17 mouse cellular contexts compared by ENCODE assay signal in the genomic region with DNA sequence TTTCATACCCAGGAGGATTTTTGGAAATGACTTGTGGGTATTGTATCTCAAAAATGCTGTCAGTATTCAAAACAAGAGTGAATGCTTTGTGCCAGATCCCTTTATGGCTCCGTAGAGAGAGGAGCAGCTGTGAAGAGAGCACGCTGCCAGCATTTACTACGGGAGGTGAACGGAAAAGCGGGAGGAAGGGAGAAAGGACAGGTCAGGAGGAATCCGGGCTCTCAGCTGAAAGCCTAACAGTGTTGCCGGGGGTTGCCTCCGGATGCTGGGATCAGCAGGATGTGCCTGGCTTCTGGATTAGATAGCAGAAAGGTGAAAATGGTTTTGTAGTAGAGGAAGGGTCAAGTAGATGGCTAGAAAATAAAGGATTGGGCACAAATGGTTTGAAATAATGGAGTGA. TPM values are rescaled to one million over a fixed set of nuclear protein-coding genes. Genes with fewer than 3 reads are reported as not detected.
DNase-seq lines count a peak whose midpoint lies in the region; ATAC-seq and TF ChIP-seq lines count a peak whose summit lies in the region.
"Had no signal": no experiment of that assay in that cellular context is flagged by ENCODE, and none has a peak within 500 bp of the region (broad histone marks: within the 10 kb centered on the region; RNA-seq: fewer than 3 reads in every experiment).

No protein-coding gene starts in this region.

- DNase-seq in forebrain, embryonic 14.5 days (ENCODE audit: low spot score), result peak; percentile 16
- no peak for DNase-seq in forebrain, postnatal 0 days
- no peak for DNase-seq in limb, embryonic 10.5 days (ENCODE audit: low spot score)
- DNase-seq in cerebellum, adult 9-10 months, result peak; percentile 77
- DNase-seq in adrenal gland, postnatal 14 days, result no peak
- DNase-seq in embryo, embryonic 10 days (ENCODE audit: low spot score), result no peak
- DNase-seq: adrenal gland, adult 2 months; heart, adult 18-20 months; lung, postnatal 10 days; thymus, postnatal 4 days had no signal

- ATAC-seq in forebrain, embryonic 14.5 days, result no peak
- ATAC-seq in forebrain, postnatal 0 days, result no peak
- no peak for ATAC-seq in limb, embryonic 12.5 days (ENCODE audit: insufficient number of reproducible peaks, insufficient read depth, low FRiP score, low TSS enrichment, low read depth)
- ATAC-seq in neural tube, embryonic 14.5 days (ENCODE audit: low read depth), result no peak
- ATAC-seq: intestine, embryonic 16.5 days had no signal

- no peak for TF ChIP-seq CTCF in forebrain, postnatal 0 days (IDR thresholded peaks at IDR 0.05; ENCODE audit: low read depth)

- H3K4me2 ChIP-seq in forebrain, embryonic 14.5 days (ENCODE audit: low read length), result no peak overlapping the region
- H3K4me2 ChIP-seq in forebrain, postnatal 0 days (ENCODE audit: low read depth), result no peak overlapping the region
- H3K4me2 ChIP-seq in limb, embryonic 12.5 days, result no peak overlapping the region
- no peak overlapping the region; the same call in 1 of the 2 replicates for H3K4me2 ChIP-seq in neural tube, embryonic 14.5 days (ENCODE audit: low read depth, low read length)
- H3K4me2 ChIP-seq: limb, embryonic 13.5 days; midbrain, embryonic 11.5 days; stomach, embryonic 15.5 days had no signal

- H3K4me3 ChIP-seq in forebrain, embryonic 14.5 days (ENCODE audit: low read depth, low read length), result no peak overlapping the region
- no peak overlapping the region for H3K4me3 ChIP-seq in forebrain, postnatal 0 days (ENCODE audit: low read depth, low read length)
- H3K4me3 ChIP-seq in limb, embryonic 12.5 days (replicated peaks), result no peak overlapping the region
- no peak overlapping the region for H3K4me3 ChIP-seq in limb, embryonic 10.5 days
- H3K4me3 ChIP-seq in neural tube, embryonic 14.5 days (ENCODE audit: low read depth, low read length), result no peak overlapping the region
- H3K4me3 ChIP-seq: forebrain, embryonic 10.5 days; limb, embryonic 13.5 days; stomach, embryonic 15.5 days had no signal

- WGBS in forebrain, embryonic 14.5 days, result 73% methylated on average over 8 of the region's 8 CpGs
- 58% methylated on average over 8 of the region's 8 CpGs for WGBS in forebrain, postnatal 0 days
- 82% methylated on average over 8 of the region's 8 CpGs for WGBS in limb, embryonic 12.5 days
- WGBS in limb, embryonic 10.5 days, result 76% methylated on average over 8 of the region's 8 CpGs
- WGBS in neural tube, embryonic 14.5 days, result 36% methylated on average over 8 of the region's 8 CpGs

- no peak overlapping the region for H3K9ac ChIP-seq in forebrain, embryonic 14.5 days (ENCODE audit: low read length)
- no peak overlapping the region for H3K9ac ChIP-seq in forebrain, postnatal 0 days
- no peak overlapping the region for H3K9ac ChIP-seq in limb, embryonic 12.5 days (replicated peaks)
- H3K9ac ChIP-seq in neural tube, embryonic 14.5 days (replicated peaks; ENCODE audit: low read depth, low read length), result no peak overlapping the region
- H3K9ac ChIP-seq: limb, embryonic 13.5 days; stomach, embryonic 15.5 days had no signal

- H3K27ac ChIP-seq in forebrain, embryonic 14.5 days (ENCODE audit: low read depth, low read length), result no peak overlapping the region
- no peak overlapping the region for H3K27ac ChIP-seq in forebrain, postnatal 0 days (ENCODE audit: low read depth, low read length)
- H3K27ac ChIP-seq in limb, embryonic 12.5 days, result 0 out of 2 replicates have a peak overlapping the region, but pooled peaks have one; percentile 29
- H3K27ac ChIP-seq in limb, embryonic 10.5 days, result no peak overlapping the region
- peak overlapping the region; percentile 10; the same call in 1 of the 2 replicates for H3K27ac ChIP-seq in neural tube, embryonic 14.5 days (ENCODE audit: low read depth, low read length)
- H3K27ac ChIP-seq: forebrain, embryonic 10.5 days; limb, embryonic 13.5 days; stomach, embryonic 15.5 days had no signal

- no peaks in the 10 kb centered on the region for H3K27me3 ChIP-seq in forebrain, embryonic 14.5 days (replicated peaks; ENCODE audit: control insufficient read depth, insufficient read depth, low read length)
- no peaks in the 10 kb centered on the region for H3K27me3 ChIP-seq in forebrain, postnatal 0 days (ENCODE audit: insufficient read depth, low read length)
- H3K27me3 ChIP-seq in limb, embryonic 12.5 days, result no peaks in the 10 kb centered on the region
- H3K27me3 ChIP-seq in limb, embryonic 10.5 days (ENCODE audit: low read depth, poor library complexity, severe bottlenecking), result no peaks in the 10 kb centered on the region
- no peaks in the 10 kb centered on the region for H3K27me3 ChIP-seq in neural tube, embryonic 14.5 days (ENCODE audit: control insufficient read depth, insufficient read depth, low read length)
- H3K27me3 ChIP-seq: limb, embryonic 13.5 days; stomach, embryonic 15.5 days had no signal

- no peaks in the 10 kb centered on the region for H3K9me3 ChIP-seq in forebrain, embryonic 14.5 days (replicated peaks; ENCODE audit: control insufficient read depth, low read length)
- no peaks in the 10 kb centered on the region for H3K9me3 ChIP-seq in forebrain, postnatal 0 days (ENCODE audit: low read length)
- H3K9me3 ChIP-seq in limb, embryonic 12.5 days, result no peaks in the 10 kb centered on the region
- no peaks in the 10 kb centered on the region for H3K9me3 ChIP-seq in limb, embryonic 10.5 days (replicated peaks)
- no peaks in the 10 kb centered on the region for H3K9me3 ChIP-seq in neural tube, embryonic 14.5 days (ENCODE audit: control insufficient read depth, low read length)
- H3K9me3 ChIP-seq: forebrain, embryonic 10.5 days; limb, embryonic 13.5 days; stomach, embryonic 15.5 days had no signal

- H3K4me1 ChIP-seq in forebrain, embryonic 14.5 days (ENCODE audit: control insufficient read depth, insufficient read depth, low read length), result no peaks in the 10 kb centered on the region
- H3K4me1 ChIP-seq in forebrain, postnatal 0 days (ENCODE audit: insufficient read depth), result no peaks in the 10 kb centered on the region
- peaks cover 6% of the 10 kb centered on the region; the same call in 1 of the 2 replicates for H3K4me1 ChIP-seq in limb, embryonic 12.5 days (replicated peaks)
- H3K4me1 ChIP-seq in limb, embryonic 10.5 days, result no peaks in the 10 kb centered on the region
- peaks cover 8% of the 10 kb centered on the region for H3K4me1 ChIP-seq in neural tube, embryonic 14.5 days (ENCODE audit: control insufficient read depth, insufficient read depth, low read length)
- H3K4me1 ChIP-seq: forebrain, embryonic 10.5 days; stomach, embryonic 15.5 days had no signal

- peaks cover 64% of the 10 kb centered on the region for H3K36me3 ChIP-seq in forebrain, embryonic 14.5 days (ENCODE audit: control insufficient read depth, insufficient read depth, low read length)
- peaks cover 41% of the 10 kb centered on the region for H3K36me3 ChIP-seq in forebrain, postnatal 0 days (ENCODE audit: insufficient read depth)
- H3K36me3 ChIP-seq in limb, embryonic 12.5 days, result peaks cover 79% of the 10 kb centered on the region
- H3K36me3 ChIP-seq in limb, embryonic 10.5 days, result peaks cover 98% of the 10 kb centered on the region
- peaks cover 36% of the 10 kb centered on the region for H3K36me3 ChIP-seq in neural tube, embryonic 14.5 days (ENCODE audit: control insufficient read depth, insufficient read depth, low read length)

RNA-seq across cellular contexts. Expression of a gene that starts 11.6 kb away (rescaled TPM):
- 92.6 and 102 TPM in 2 replicates for polyA plus RNA-seq in forebrain, embryonic 14.5 days (2014; fragmentation: Nextera tagmentation; extraction: Ambion mirVana)
- total RNA-seq in forebrain, postnatal 0 days (2014; rRNA removed), result 82.8 and 97.4 TPM in 2 replicates
- 86.3 and 100 TPM in 2 replicates for polyA plus RNA-seq in forebrain, postnatal 0 days (2015; fragmentation: Nextera tagmentation; extraction: Ambion mirVana)
- polyA plus RNA-seq in limb, embryonic 12.5 days (2016; fragmentation: Nextera tagmentation; extraction: Ambion mirVana), result 91.0 and 91.5 TPM in 2 replicates
- polyA plus RNA-seq in limb, embryonic 10.5 days (2016; fragmentation: Nextera tagmentation; extraction: Ambion mirVana), result 76.7 and 89.2 TPM in 2 replicates
- polyA plus RNA-seq in neural tube, embryonic 14.5 days (2014; fragmentation: Nextera tagmentation; extraction: Ambion mirVana), result 114 and 141 TPM in 2 replicates
- total RNA-seq in adrenal gland, postnatal 14 days (2021), result 62.1 and 62.6 TPM in 2 replicates

Comparison
In these comparisons a context has a peak if more than half of its experiments do, and no peak if none do; other contexts are left out.
1. DNase-seq: peak in forebrain, embryonic 14.5 days (single experiment) and cerebellum, adult 9-10 months (single experiment); none in forebrain, postnatal 0 days (single experiment), limb, embryonic 10.5 days (single experiment), adrenal gland, postnatal 14 days (single experiment) and embryo, embryonic 10 days (single experiment).
2. H3K27ac ChIP-seq: peak in limb, embryonic 12.5 days (single experiment) and neural tube, embryonic 14.5 days (single experiment); none in forebrain, embryonic 14.5 days (single experiment), forebrain, postnatal 0 days (single experiment) and limb, embryonic 10.5 days (single experiment).